Mouse (Mus musculus): ENCODE results near the gene Agbl4.

The Agbl4 gene

DNA sequence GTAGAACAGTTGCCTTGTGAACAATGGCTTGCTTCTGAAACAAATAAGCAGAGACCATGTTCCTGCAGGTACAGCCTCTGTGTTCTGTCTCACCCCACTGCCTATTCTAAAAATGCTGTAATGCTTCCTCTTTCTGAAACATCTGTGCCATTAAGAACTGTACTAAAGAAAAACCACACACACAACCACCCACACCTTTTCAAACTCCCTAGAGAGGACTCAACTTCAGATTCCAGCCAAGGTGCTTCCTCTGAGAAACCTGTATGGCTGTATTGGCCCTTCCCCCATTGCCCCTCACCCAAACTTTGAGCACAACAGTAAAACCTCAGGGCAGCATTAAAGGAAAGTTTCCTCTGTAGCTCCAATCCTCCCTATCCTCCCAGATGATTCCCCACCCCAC lies 1002.3 kb downstream of the Agbl4 start:
- DNase-seq (ENCODE audit: low read depth), result no peak

DNA sequence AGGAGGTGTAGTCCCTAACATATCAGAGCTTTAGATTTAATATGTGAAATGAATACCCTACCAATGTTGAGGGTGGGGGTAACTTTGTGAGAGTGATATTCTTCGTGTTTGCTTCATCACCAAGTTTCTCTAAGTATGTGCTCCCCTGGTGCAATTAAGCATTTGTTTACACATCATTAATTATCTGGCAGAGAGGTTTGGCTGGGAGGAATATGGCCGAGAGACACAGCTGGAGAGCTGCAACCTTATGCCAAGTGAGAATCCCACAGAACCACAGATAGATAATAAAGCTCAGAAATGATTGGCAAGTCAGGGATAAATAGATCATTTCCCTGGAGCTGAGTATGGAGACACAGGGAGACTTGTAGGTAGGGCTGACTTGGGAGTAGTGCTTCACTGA lies 1003.2 kb downstream of the Agbl4 start:
- DNase-seq (ENCODE audit: low read depth), result no peak

DNA sequence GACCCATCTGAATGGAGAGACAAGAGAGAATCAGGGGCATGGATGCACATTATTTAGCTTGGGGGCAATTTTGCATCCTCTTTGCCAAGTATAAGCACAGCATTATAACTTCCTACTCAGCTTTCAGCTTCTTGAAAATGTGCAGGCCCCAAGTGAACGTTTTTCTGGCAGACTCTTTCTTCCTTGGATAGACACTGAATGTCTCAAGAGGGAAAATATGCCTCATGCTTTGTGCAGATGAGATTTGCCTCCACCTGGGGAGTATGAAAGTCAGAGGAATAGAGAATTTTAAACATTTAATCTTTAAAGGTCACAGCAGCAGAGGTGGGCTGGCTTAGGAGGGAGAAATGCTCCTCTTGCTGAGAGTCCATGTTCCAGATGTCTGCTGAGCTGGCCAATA lies 1005.8 kb downstream of the Agbl4 start:
- DNase-seq (ENCODE audit: low read depth), result no peak

DNA sequence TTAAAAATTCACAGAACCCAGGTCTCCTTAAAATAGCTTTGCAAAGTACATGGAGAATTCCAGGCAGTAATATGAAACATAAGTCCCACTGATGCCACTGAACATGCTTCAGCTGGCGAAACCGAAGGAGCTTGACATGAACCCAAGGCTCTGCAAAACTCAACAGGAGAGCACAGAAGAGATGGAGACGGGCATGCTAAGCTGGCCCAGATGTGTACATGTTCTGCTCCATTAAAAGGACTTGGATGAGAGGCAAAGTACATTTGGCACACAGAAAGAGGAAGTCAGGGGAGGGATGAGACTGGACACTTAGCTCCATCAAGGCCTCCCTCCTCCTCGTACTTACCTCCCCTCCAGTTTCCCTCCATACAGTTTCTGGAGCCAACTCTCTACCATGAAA lies 1013.3 kb downstream of the Agbl4 start:
- no peak for DNase-seq (ENCODE audit: low read depth)

DNA sequence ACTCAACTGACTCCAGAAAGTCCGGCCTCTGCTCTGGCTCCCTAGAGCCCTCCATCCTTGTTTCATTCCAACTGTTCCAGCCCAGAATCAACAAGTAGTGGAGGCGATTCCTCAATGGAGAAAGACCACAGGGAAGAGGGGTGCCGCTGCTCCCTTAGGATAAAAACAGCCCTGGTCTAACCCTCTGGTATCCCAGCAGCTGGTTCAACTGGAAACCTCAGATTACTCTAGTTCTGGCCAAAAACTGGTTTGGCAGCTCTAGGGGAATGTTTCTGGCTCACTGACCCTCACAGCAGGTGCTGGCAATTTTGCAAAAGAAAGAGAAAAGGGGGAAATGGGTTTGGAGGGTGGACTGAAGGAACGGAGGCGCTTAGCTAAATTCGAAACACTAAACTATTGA lies 1016.9 kb downstream of the Agbl4 start:
- DNase-seq (ENCODE audit: low read depth), result no peak

DNA sequence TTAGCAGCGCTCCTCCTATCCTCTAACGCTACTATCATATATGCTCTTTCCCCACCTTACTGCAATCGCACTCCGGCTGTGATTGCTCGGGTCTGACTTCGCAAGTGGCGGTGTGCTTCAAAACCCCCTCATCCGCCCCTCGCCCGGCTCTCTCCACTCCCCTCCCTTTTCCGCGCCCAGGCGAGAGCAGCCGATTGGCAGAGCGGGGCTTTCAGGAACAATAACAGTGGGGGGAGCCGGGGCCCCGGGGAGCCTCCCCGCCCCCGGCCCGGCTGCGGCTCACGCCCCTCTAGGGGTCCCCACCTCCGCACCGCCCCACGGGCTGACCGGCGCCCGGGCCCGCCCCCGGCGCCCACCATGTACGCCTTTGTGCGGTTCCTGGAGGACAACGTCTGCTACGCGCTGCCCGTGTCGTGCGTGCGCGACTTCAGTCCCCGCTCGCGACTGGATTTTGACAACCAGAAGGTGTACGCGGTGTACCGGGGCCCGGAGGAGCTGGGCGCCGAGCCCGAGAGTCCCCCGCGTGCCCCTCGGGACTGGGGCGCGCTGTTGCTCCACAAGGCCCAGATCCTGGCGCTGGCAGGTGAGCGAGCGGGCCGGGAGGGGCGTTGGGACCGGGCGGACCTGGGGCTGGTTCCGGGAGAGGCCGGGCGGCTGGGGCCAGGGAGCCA lies 1017.5 kb downstream of the Agbl4 start, which contains the start of gene Bend5:
Gene Bend5 (plus strand): TSS at position 189 of the 671 bp plus-strand sequence.
- no peak for DNase-seq (ENCODE audit: low read depth)

DNA sequence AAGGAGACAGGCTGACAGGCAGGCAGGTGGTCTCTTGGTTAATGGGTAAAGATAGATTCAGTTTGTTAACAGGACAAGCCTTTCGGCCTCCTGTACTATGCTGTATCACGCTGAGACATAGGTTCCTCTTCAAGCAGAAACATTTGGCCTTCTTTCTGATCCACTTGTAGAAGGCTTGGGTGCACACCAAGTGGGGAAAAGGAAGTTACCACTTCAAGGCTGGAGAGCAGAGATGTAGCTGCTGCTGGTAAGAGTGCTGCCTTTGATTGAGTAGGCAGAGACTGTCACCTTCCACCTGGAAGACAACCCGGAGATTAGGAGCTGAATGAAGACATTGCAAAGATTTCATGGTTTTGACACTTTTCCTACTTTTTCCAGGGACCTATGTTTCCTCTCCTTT lies 1018.7 kb downstream of the Agbl4 start:
- DNase-seq (ENCODE audit: low read depth), result no peak

DNA sequence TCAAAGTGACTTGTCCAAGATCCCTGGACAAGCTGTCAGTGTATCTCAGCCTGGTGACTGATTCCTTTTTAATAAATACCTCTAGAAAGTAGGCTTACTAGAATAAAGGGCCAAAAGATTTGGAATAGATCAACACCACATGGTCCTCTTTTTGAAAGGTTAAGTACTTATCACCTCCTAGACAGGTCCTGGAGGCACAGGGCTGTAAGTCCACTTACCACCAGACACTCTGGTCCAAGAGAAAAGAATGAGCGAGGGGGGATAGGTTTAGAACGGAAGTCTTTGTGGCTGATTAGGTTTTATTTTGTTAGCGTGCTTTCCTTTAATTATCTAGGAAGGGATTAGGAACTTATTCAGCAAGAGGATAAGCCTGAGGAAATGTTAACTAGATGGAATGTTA lies 1019.1 kb downstream of the Agbl4 start:
- no peak for DNase-seq (ENCODE audit: low read depth)

DNA sequence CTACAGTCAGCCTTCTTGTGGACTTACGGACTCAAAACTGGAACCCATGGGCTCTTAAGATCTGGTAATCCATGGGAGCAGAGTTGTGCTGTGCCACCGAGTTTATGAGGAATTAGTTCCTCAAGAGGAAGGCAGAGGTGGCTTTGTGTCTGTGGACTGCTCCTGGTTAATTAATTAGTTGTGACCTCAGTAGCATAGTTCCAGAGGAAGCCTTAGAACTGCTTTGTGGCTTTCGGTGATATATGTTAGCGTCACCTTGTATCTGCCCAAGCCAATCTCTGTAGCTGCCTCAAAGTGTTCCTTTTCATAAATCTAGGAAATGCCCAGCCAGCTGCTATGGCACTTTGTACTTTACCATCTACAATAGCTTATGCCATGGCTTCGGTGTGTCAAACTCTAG lies 1020.3 kb downstream of the Agbl4 start:
- DNase-seq (ENCODE audit: low read depth), result no peak

DNA sequence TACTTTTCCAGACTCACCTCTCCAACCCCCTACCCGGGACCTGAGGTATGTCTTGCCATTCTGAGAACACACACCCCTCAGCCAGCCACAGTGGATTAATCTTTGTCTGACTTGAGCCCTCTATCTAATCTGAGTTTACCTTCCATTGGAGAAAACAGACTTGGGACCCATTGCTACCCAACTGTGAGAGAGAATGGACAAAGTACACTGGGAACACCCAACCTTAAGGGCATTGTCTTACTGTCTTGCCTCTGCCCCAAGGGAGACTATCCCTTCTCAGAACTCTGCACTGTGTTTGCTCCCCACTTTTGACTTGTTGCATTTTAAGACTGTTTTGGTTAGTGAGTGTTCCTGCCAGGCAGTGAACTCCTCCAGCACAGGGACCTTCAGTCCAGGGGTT lies 1022.0 kb downstream of the Agbl4 start:
- DNase-seq (ENCODE audit: low read depth), result no peak

DNA sequence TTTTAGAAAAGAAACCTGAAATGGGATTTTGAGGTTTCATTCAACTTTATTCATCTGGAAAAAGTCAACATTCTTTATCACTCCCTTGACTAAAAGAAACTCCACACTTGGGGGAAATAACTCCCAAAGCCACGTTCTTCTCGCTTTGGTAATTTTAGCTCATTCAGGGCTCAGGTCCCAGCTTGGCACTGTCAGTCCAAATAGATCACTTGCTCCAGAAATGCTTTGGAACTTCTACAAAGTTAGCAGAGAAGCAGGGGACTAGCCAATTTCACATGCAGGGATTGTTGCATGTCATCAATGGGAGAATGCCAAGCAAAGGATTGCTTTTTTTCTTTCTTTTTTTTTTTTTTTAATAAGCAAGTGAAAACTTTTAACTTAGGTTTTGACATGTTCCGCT lies 1022.6 kb downstream of the Agbl4 start:
- no peak for DNase-seq (ENCODE audit: low read depth)

DNA sequence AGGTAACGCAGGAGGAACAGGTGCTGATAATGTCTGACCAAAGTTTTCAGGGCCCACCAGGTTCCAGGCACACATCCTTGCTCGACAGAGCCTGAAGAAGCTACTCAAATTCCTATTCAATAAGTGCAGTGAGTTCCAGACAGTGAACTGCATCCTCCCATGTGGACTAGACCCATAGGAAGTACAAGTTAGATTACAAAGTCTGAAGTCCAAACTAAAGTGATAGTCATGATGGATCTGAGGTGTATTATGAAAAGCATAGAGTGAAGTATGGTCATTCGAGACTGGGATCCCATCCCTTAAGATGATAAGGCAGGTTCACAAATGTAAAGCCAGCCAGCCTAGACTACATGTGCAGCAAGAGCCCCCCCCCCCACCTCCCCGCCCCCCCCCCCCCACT lies 1023.5 kb downstream of the Agbl4 start:
- DNase-seq (ENCODE audit: low read depth), result no peak

DNA sequence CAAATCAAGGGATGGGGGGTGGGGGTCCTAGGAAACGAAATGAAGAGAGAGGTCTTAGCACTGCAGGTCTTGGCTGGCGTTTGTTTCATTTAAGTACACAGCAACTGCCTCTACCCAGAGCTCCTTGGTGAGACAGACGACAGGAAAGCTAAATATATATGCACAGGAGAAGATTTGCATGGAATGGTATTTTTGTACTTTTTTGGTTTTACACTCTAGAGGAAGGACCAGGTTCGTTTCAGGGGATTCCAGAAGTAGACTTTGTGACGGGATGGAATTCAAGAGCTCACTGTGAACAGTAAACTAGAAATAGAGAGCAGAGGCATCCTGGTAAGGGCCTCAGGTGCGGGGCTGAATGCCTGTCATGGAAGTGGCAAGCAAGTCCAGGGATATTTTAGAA lies 1024.3 kb downstream of the Agbl4 start:
- no peak for DNase-seq (ENCODE audit: low read depth)

DNA sequence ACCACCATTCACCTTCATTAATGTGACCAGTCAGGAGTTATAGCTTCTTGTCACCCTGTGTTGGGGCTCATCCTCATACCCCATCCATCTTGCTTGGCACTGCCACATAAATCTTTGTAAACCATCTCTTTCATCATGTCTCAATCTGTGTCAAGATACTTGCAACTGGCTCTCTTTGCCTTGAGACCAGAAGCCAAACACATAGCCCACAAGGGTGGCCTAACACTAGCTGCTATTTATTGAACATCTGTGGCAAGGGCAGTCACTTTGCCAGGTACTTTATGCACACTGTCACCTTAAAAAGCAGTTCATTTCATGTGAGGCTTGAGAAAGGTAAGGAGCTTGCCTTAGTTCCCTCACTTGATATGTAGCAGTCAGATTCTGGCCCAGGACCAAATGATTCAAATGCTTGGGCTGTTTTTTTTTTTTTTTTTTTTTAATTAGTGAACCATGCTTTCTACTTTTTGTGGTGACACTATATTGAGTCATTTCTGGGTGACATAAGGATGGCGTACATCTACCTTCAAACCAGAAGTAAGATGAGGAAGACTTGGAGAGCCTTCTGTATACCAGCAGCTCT lies 1027.0 kb downstream of the Agbl4 start:
- DNase-seq (ENCODE audit: low read depth), result no peak

DNA sequence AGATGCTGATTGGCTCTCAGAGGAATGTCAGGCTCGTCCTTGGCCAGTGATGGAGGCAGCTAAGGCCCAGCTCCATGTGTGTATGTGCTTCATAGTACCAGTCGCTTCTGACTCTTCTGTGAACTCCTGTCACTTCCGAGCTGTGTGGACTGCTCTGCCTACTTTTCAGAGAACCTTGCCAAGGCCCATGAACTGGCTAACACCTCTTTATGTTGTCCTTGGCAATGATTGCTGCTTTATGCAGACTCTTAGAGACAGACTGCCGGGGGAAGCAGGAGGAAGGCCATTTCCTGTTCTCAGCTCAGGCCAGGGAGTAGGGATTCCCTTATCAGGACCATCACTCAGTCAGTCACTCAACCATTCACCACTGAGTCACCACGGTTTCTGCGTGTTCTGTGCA lies 1027.7 kb downstream of the Agbl4 start:
- no peak for DNase-seq (ENCODE audit: low read depth)

DNA sequence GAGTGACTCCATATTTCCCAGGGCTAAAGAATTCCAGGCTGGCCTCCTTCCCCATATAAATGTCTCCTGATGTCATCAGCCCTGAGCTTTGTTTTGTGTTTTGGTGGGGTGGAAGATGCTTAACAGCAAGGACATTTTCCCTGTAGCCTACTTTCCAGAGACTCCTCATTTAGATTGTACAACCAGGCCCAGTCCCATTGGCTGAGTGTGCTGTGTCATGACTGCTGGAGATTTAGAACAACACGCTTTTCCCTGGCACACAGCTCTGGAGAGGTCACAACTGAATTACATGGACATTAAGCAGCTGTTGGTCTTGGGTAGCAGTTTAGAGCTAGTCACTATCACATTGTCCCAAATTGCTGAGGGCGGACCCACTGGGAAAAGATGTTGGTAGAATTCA lies 1033.7 kb downstream of the Agbl4 start:
- DNase-seq (ENCODE audit: low read depth), result no peak

DNA sequence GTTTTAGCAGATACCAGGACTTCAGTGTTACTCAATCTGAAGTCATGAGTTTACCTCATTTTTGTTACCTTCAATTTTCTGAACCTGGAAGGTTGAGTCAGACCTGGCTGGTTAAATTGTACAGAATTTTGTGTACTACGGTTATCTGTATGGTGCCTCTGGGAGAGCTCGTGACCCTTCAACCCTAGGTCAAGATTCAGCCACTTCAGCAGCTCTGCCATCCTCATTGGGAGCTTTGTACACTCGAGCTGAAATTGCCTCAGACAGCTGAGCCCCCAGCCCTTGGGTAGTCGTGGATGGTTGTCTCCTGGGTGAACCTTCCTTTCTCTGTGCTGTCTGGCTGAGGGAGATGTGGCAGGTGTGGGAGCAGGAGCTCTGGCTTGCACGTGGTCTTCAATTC lies 1034.6 kb downstream of the Agbl4 start:
- DNase-seq (ENCODE audit: low read depth), result no peak

DNA sequence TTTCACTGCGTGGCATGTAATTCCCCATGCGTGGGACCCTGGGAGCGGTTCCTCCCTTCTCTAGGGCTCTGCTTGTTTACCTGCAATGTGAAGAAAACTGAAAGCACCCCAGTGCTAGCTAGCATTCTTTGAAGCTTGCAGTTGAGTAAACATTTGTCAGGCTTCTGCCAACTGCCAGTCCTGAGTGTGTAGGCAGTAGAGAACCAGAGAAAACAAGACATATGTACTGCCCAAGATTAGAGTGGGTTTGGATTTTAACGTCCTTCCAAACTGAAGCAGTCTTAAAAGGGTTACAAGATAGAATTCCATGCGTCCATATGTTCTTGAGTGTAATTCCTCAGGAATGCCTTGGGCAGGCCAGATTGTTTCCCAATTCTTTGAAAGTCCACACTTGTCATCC lies 1035.0 kb downstream of the Agbl4 start:
- DNase-seq (ENCODE audit: low read depth), result no peak

DNA sequence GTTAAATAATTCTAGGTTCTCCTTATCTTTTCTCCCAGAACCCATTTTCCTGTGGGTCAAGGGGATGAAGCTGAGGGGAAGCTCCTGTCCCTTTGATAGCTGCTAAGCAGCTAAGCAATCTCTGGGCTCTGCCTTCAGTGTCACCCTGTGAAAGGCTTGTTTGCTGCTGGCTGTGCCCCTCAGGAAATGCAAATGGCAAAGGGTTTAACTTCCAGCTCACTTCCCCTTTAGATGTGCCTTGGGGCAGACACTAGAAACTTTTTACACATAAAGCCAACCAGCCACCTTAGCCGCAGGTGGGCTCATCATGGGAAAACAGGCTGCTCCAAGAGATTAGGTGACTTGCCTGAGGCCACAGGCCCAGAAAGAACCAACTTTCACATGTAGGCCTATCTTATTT lies 1044.2 kb downstream of the Agbl4 start:
- no peak for DNase-seq (ENCODE audit: low read depth)

DNA sequence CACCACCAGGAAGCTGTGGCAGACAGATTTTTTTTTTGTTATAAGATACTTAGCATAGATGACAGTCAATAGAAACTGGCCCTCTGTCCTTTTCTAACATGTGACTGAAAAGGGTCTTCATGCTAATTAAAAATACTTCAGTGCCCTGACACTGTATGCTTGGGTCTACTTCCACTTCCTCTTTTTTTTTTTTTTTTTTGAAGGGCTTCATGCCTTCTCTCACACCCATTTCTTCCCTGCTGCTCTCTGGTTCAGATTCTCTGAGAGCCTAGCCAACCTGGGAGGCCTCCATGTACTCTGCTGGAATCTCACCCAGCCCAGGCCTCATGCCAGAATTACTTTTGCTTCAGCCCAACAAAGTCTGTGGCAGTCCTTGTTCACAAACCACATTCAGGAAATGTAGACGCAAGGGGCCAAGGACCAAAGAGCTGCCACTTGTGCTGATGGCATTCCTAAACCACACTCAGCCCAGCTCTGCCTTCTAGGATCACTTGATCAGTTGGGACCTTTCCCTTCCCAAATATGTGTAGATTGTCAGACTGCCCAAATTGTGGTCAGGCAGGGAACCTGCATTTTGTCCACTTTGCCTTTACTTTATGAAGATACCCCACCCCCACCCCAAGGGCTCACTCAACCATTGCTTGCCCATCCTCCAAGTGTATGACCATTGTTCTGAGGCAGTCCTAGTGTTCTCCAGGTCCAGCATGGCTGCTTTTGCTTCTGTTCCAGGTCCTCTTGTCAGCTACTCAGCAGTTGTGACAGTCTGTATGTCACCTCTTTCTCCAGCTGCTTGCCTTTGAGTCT lies 1045.2 kb downstream of the Agbl4 start:
- DNase-seq (ENCODE audit: low read depth), result no peak

DNA sequence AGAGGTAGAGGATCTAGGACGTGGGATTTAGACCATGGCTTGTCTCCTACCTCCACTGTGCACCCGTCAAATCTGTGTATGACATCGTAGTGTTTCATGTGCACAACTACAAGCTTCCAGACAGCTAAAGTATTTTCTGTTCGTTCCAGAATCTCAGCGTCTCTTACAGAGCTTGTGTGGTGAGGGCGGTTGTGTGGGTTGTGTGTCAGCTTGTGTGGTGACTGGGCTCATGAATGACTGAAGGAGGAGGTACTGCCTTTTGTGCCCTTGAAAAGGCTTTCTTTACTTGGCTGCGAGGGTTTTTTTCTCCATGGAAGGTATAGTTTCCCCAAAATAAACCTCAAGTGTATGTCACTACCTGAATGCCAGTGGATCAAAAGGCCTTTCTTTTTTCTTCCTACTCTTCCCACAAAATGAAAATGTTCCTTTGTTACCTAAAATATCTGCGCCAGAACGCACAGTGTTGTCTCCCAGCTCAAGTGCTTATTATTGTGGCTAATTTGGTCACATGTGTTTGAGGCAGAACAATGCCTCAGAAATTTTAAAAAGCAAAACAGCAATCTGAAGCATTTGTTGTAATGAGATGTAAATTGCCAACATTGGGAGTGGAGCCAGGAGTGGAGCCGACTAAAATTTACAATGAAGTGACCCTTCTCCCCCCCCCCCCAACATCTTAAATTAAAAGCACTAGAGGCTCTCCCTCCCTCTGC lies 1046.6 kb downstream of the Agbl4 start:
- no peak for DNase-seq (ENCODE audit: low read depth)

DNA sequence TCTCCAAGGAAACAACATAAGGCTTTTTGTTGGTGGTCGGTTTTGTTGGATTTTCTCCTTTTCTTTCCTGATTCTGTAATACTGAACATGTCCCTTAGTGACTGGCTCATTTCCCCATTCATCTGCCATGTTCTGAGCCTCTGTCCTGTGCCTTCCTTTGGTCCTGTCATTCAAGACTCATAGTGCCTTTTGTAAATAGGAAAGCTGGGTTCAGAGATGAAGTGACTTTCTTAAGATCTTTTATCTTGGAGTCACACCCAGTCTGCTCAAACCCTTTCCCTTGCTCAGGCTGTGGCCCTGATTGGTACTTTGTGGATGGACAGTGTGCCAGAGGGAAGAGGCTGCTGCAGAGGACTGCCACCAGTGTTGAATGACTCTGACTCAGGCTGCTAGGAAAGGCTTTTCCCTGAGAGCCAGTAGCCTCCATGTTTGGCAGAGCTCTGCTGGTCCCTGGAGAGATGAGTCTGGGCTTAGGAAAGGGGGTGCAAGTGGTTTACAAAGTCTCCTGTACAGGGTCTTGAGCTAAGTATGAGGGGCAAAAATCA lies 1047.2 kb downstream of the Agbl4 start:
- DNase-seq (ENCODE audit: low read depth), result no peak

DNA sequence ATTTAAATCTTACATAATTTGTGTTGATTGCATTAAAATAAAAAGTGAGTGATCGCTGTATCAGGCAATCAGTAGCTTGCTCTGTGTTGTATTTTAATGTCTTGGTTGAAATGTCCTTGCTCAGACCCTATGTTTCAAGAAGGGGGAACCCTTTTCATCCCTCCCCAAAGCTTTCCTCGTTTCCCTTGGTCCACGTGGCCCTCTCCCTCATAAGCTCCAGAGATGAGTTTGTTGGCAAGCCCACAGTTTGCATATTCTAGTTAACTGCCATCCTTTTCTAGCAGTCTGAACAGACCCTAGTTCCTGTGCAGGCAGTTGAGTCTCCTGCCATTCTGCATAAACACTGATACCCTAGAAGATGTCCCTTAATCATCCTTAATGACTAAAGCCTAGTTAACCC lies 1050.5 kb downstream of the Agbl4 start:
- DNase-seq (ENCODE audit: low read depth), result no peak

Measured in NIH3T3 (cell line).